ENCODE assay signal across 9 mouse cellular contexts in the genomic region with DNA sequence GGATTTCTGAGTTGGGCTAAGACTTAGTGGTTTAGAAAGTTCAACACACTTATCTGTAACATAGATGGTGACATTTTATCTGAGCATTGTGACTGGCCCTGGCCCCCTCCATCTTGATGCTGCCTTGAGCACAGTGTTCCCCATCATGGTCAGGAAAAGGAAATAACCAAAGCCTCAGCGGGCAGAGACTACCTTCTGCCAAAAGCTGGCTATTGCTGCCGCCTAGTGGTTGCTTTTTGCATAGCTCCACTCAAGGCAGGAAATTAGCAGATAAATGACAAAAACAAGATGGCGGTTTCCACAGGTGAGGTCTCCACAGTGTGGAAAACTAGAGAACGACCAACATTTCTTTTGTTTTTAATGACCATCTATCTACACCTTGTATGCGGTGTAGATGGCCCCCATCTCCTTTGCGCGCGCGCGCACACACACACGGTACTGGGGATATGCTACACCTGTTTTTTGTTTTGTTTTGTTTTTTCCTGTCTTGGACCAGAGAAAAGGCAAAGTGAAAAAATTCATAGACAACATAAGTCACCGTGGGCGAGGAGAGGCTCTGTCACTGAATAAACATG. TPM values are rescaled to one million over a fixed set of nuclear protein-coding genes. Genes with fewer than 3 reads are reported as not detected.
A peak's percentile ranks its signal among the peaks of the same experiment; 100 is the strongest.
DNase-seq lines count a peak whose midpoint lies in the region; ATAC-seq and TF ChIP-seq lines count a peak whose summit lies in the region.
"Had no signal": no experiment of that assay in that cellular context is flagged by ENCODE, and none has a peak within 500 bp of the region (broad histone marks: within the 10 kb centered on the region; RNA-seq: fewer than 3 reads in every experiment).

No protein-coding gene starts in this region.

- no peak overlapping the region for H3K4me3 ChIP-seq in forebrain, embryonic 10.5 days
- no peak overlapping the region for H3K4me3 ChIP-seq in forebrain, embryonic 12.5 days (replicated peaks)
- H3K4me3 ChIP-seq in embryonic fibroblast, embryonic 13.5 days (ENCODE audit: insufficient read depth, low read length) = no peak overlapping the region
- H3K4me3 ChIP-seq: neural tube, embryonic 13.5 days had no signal

- H3K27ac ChIP-seq in forebrain, embryonic 10.5 days = no peak overlapping the region
- H3K27ac ChIP-seq in forebrain, embryonic 12.5 days = no peak overlapping the region
- no peak overlapping the region for H3K27ac ChIP-seq in embryonic fibroblast, embryonic 13.5 days (ENCODE audit: insufficient read depth, low read length)
- H3K27ac ChIP-seq: neural tube, embryonic 13.5 days had no signal

- no peak overlapping the region for H3K9ac ChIP-seq in forebrain, embryonic 12.5 days
- H3K9ac ChIP-seq: neural tube, embryonic 13.5 days had no signal

- H3K36me3 ChIP-seq in forebrain, embryonic 10.5 days (replicated peaks) = no peaks in the 10 kb centered on the region
- no peaks in the 10 kb centered on the region for H3K36me3 ChIP-seq in forebrain, embryonic 12.5 days (replicated peaks)
- H3K36me3 ChIP-seq: neural tube, embryonic 13.5 days had no signal

- H3K4me1 ChIP-seq in forebrain, embryonic 10.5 days = no peaks in the 10 kb centered on the region
- no peaks in the 10 kb centered on the region for H3K4me1 ChIP-seq in forebrain, embryonic 12.5 days
- no peaks in the 10 kb centered on the region for H3K4me1 ChIP-seq in embryonic fibroblast, embryonic 13.5 days (ENCODE audit: control insufficient read depth, insufficient read depth, low read length)
- H3K4me1 ChIP-seq: neural tube, embryonic 13.5 days had no signal

- 50% methylated on average over 13 of the region's 13 CpGs for WGBS in forebrain, embryonic 10.5 days
- 53% methylated on average over 13 of the region's 13 CpGs for WGBS in forebrain, embryonic 12.5 days

- peak; percentile 61 for DNase-seq in forebrain, embryonic 10.5 days (ENCODE audit: extremely low spot score, low spot score)
- DNase-seq in adrenal gland, postnatal 36 days = peak; percentile 85 to 86
- peak; percentile 81 to 86 for DNase-seq in heart, postnatal 36 days
- peak; percentile 71 for DNase-seq in layer of hippocampus, adult 9-11 months
- DNase-seq in lung, postnatal 36 days = peak; percentile 93
- DNase-seq in spleen, adult 12 weeks (ENCODE audit: low spot score) = peak; percentile 69

- no peaks in the 10 kb centered on the region for H3K27me3 ChIP-seq in forebrain, embryonic 10.5 days (ENCODE audit: poor library complexity, severe bottlenecking)
- H3K27me3 ChIP-seq in forebrain, embryonic 12.5 days = no peaks in the 10 kb centered on the region
- H3K27me3 ChIP-seq: neural tube, embryonic 13.5 days had no signal

- intact Hi-C loops in heart, postnatal 36 days (cut with DNase I) = loop anchor here (2.0 to 5.0 kb wide), 2 partner anchors 72 to 162 kb away; no protein-coding TSS in a partner anchor

- peak; percentile 42; the same call in 1 of the 2 replicates for TF ChIP-seq CTCF in embryonic fibroblast, embryonic 13.5 days (IDR thresholded peaks at IDR 0.05; ENCODE audit: borderline replicate concordance, insufficient read depth, low read length)

- no peak for TF ChIP-seq POLR2A in embryonic fibroblast, embryonic 13.5 days (IDR thresholded peaks at IDR 0.05; ENCODE audit: low read depth, low read length)

- H3K4me2 ChIP-seq in forebrain, embryonic 12.5 days = no peak overlapping the region
- H3K4me2 ChIP-seq: neural tube, embryonic 13.5 days had no signal

- no peak for ATAC-seq in forebrain, embryonic 12.5 days (ENCODE audit: low FRiP score)

- no peaks in the 10 kb centered on the region for H3K9me3 ChIP-seq in forebrain, embryonic 10.5 days
- no peaks in the 10 kb centered on the region for H3K9me3 ChIP-seq in forebrain, embryonic 12.5 days
- H3K9me3 ChIP-seq: neural tube, embryonic 13.5 days had no signal

RNA-seq across cellular contexts. Expression of gene Slc36a3, which starts 7.4 kb away (rescaled TPM):
- not detected in 2 replicates for polyA plus RNA-seq in forebrain, embryonic 10.5 days (2016; fragmentation: Nextera tagmentation; extraction: Ambion mirVana)
- polyA plus RNA-seq in forebrain, embryonic 12.5 days (2016; fragmentation: Nextera tagmentation; extraction: Ambion mirVana) = not detected in 2 replicates
- total RNA-seq in adrenal gland, postnatal 36 days (2021) = not detected
- polyA plus RNA-seq in embryonic fibroblast, embryonic 13.5 days (2011; ENCODE audit: insufficient read length, low read depth, missing spikeins) = not detected in 2 replicates
- total RNA-seq in heart, postnatal 36 days (2021) = not detected
- polyA plus RNA-seq: neural tube, embryonic 13.5 days had no signal

RNA-seq across cellular contexts. Expression of gene Slc36a2, which starts 26.0 kb away (rescaled TPM):
- polyA plus RNA-seq in forebrain, embryonic 10.5 days (2016; fragmentation: Nextera tagmentation; extraction: Ambion mirVana) = 0.21 and 0.46 TPM in 2 replicates
- polyA plus RNA-seq in forebrain, embryonic 12.5 days (2016; fragmentation: Nextera tagmentation; extraction: Ambion mirVana) = not detected in 2 replicates
- 10 to 100 TPM; 89.2 to 97.0 TPM for total RNA-seq in adrenal gland, postnatal 36 days (2021)
- not detected in 2 replicates for polyA plus RNA-seq in embryonic fibroblast, embryonic 13.5 days (2011; ENCODE audit: insufficient read length, low read depth, missing spikeins)
- total RNA-seq in heart, postnatal 36 days (2021) = 10 to 100 TPM; 14.3 to 14.8 TPM

RNA-seq across cellular contexts. Expression of gene Slc36a1, which starts 45.3 kb away (rescaled TPM):
- 1.1 and 1.4 TPM in 2 replicates for polyA plus RNA-seq in forebrain, embryonic 10.5 days (2016; fragmentation: Nextera tagmentation; extraction: Ambion mirVana)
- polyA plus RNA-seq in forebrain, embryonic 12.5 days (2016; fragmentation: Nextera tagmentation; extraction: Ambion mirVana) = 1.2 and 1.3 TPM in 2 replicates
- 10 to 100 TPM; 14.5 to 18.4 TPM for total RNA-seq in adrenal gland, postnatal 36 days (2021)
- polyA plus RNA-seq in embryonic fibroblast, embryonic 13.5 days (2011; ENCODE audit: insufficient read length, low read depth, missing spikeins) = 15.4 and 15.7 TPM in 2 replicates
- total RNA-seq in heart, postnatal 36 days (2021) = 10 to 100 TPM in 1 of 2 experiments, 1 to 10 TPM in 1; 9.4 to 10.5 TPM
